Mouse (Mus musculus) E14TG2a.4 (cell line): ENCODE measurements around the gene Lgr5.

Experiments
- CTCF ChIP-seq: conservative IDR thresholded peaks from 2 replicates; pipeline ENCODE4 v1.5.1; 2014; ENCODE audit warnings: low read length
- NANOG ChIP-seq: IDR thresholded peaks from 2 replicates; pipeline ENCODE4 v1.6.1; 2014; ENCODE audit warnings: borderline replicate concordance, low read length, mixed read lengths

DNA sequence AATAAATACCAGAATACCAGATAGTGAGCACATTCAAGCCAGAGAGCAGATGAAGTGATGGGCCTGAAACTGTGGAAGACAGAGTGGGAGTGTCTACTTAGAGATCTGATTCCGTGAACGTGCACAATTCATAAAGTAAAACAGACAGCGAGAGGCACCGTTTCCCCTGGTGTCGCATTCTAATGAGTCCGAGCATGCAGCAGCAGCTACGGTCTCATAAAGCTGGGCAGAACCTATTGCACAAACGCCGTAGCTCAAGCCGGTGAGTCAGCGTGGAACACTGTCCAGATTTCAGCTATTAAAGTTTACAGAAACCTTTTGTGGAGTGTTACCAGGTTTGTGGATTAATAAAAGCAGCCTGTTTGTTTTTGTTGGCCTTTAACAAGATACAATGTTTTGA lies 5.6 kb upstream of the Lgr5 start:
- TF ChIP-seq CTCF (no peak), NANOG (no peak)
